Mouse (Mus musculus) stomach, embryonic 14.5 days (tissue): Measurements from ENCODE around the gene Tmem258. TPM values are rescaled to one million over a fixed set of nuclear protein-coding genes. Genes with fewer than 3 reads are reported as not detected.
A peak's percentile ranks its signal among the peaks of the same experiment; 100 is the strongest.

Experiments
- ATAC-seq: fragments of 200-750 bp; cut with Nextera tagmentation; 2 replicates; pipeline ENCODE4 v1.8.0; 2017; ENCODE audit warnings: low read depth, moderate TSS enrichment; ENCODE audit not compliant: insufficient number of reproducible peaks, insufficient read depth, low FRiP score
- H3K27ac ChIP-seq: fragments of 300-500 bp; sonication (generic); 2 replicates; pipeline ENCODE4 v1.5.1; 2014; ENCODE audit warnings: mild to moderate bottlenecking, low read length, moderate library complexity, mixed read lengths
- H3K27me3 ChIP-seq: fragments of 300-500 bp; sonication (generic); 2 replicates; pipeline ENCODE4 v1.6.1; 2014; ENCODE audit warnings: low read length, control low read depth, mixed read lengths; ENCODE audit not compliant: control insufficient read depth, insufficient read depth
- H3K36me3 ChIP-seq: fragments of 300-500 bp; sonication (generic); 2 replicates; pipeline ENCODE4 v1.6.1; 2014; ENCODE audit warnings: mild to moderate bottlenecking, control low read depth, low read length, moderate library complexity, mixed read lengths; ENCODE audit not compliant: control insufficient read depth, insufficient read depth
- H3K4me1 ChIP-seq: fragments of 300-500 bp; sonication (generic); 2 replicates; pipeline ENCODE4 v1.6.1; 2014; ENCODE audit warnings: low read length, control low read depth, mixed read lengths; ENCODE audit not compliant: control insufficient read depth, insufficient read depth
- H3K4me2 ChIP-seq: fragments of 300-500 bp; sonication (generic); replicated peaks from 2 replicates; pipeline ENCODE4 v1.6.1; 2014; ENCODE audit warnings: low read depth, low read length, control low read depth
- H3K4me3 ChIP-seq: fragments of 300-500 bp; sonication (generic); 2 replicates; pipeline ENCODE4 v1.5.1; 2014; ENCODE audit warnings: low read depth, low read length, control low read depth
- H3K9ac ChIP-seq: fragments of 300-500 bp; sonication (generic); replicated peaks from 2 replicates; pipeline ENCODE4 v1.6.1; 2014; ENCODE audit warnings: low read depth, mild to moderate bottlenecking, control low read depth, low read length, moderate library complexity, mixed read lengths
- H3K9me3 ChIP-seq: fragments of 300-500 bp; sonication (generic); 2 replicates; pipeline ENCODE4 v1.6.1; 2016; ENCODE audit warnings: low read depth, low read length, control low read depth; ENCODE audit not compliant: control insufficient read depth
- WGBS: fragments of 180-500 bp; shearing (Covaris S2); extraction: QIAGEN DNeasy Blood & Tissue Kit; methylation state at CpG from one replicate; pipeline ENCODE4 v1.1.7; 2014; 5-methylcytosine and 5-hydroxymethylcytosine counted together
- microRNA-seq: library from miRNA; unstranded; fragments of <30 nt; microRNA quantifications from one replicate; pipeline ENCODE4, GENCODE M21; 2016
- polyA plus RNA-seq: library from polyadenylated mRNA; unstranded; fragments of >200 nt; fragmentation: Nextera tagmentation; extraction: Ambion mirVana; gene quantifications from 2 replicates; pipeline ENCODE4 v1.2.1, GENCODE M21; 2014

Tmem258 gene
- polyA plus RNA-seq, 1 experiment from 2014 or later: 489 TPM

DNA sequence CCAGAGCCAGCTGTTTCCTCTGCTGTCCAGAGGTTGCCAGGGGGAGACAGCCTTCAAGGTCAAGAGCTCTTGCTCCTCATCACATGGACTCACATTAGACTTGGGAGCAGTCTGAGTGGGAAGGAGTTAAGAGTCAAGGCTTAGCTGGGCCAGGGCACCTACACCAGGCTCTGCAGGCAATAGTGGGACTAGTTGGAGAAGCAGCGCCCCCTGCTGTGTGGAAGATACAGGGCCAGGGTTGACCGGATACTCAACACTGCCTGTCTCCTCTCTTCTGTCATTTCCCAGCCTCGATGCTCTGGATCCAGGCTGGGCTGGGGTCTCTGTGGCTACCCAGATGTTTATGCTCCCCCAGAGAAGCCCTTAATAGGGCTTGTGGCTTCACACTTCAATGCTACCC, 40.4 kb downstream of the Tmem258 start:
- H3K9me3 ChIP-seq: no peaks in the 10 kb centered on the region
- no peaks in the 10 kb centered on the region for H3K36me3 ChIP-seq
- H3K27me3 ChIP-seq: no peaks in the 10 kb centered on the region
- H3K4me3 ChIP-seq: no peak overlapping the region
- peaks cover 19% of the 10 kb centered on the region for H3K4me1 ChIP-seq
- WGBS: 14% methylated on average over 3 of the region's 3 CpGs
- no peak for ATAC-seq
- H3K9ac ChIP-seq: no peak overlapping the region
- no peak overlapping the region for H3K4me2 ChIP-seq
- H3K27ac ChIP-seq: no peak overlapping the region

- no peak for ATAC-seq
Observed at GRCm38 (mm10) chr19:10247165-10247564, 43.4 kb downstream of the Tmem258 start.

DNA sequence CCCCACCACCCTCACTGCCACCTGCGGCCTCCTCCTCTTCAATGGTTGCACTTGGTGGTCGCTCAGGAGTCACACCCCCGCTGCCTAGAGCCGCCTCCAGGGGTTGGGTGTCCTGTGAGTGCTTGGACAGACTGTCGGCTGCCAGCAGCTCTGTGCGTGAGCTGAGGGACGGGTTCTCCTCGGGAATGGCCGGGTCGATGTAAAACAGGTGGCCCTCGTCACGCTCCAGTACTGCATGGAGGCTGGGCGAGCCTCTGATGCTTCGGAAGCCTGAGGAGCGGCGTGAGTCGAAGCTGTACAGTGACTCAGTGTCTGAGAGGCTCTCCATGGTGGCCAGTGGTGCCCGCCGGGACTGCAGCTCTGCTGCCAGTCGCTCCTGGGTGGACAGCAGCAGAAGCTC, 44.3 kb downstream of the Tmem258 start:
- no peaks in the 10 kb centered on the region for H3K9me3 ChIP-seq
- ATAC-seq: peak; percentile 57; the same call in 1 of the 2 replicates
- no peaks in the 10 kb centered on the region for H3K27me3 ChIP-seq
- H3K27ac ChIP-seq: no peak overlapping the region
- H3K4me1 ChIP-seq: peaks cover 13% of the 10 kb centered on the region
- H3K4me3 ChIP-seq: no peak overlapping the region
- WGBS: 26% methylated on average over 20 of the region's 20 CpGs
- peak overlapping the region; percentile 13; the same call in 1 of the 2 replicates for H3K4me2 ChIP-seq
- no peaks in the 10 kb centered on the region for H3K36me3 ChIP-seq
- no peak overlapping the region for H3K9ac ChIP-seq

More at GRCm38 (mm10) chr19:10247165-10247564, 43.4 kb downstream of the Tmem258 start:
- Histone ChIP-seq H3K4me1 (peaks cover 13% of the 10 kb centered on the region), H3K4me3 (no peak overlapping the region), H3K9ac (no peak overlapping the region), H3K27ac (no peak overlapping the region; the same call in 1 of the 2 replicates), H3K36me3 (no peaks in the 10 kb centered on the region), H3K4me2 (no peak overlapping the region), H3K27me3 (no peaks in the 10 kb centered on the region), H3K9me3 (no peaks in the 10 kb centered on the region)
- WGBS: 25% methylated on average over 6 of the region's 6 CpGs

Small RNA genes lying within 50 kb of the gene (microRNA-seq; reads per million reads assigned to microRNA genes)
- gene Mir6993: not detected

Other genes starting within 250 kb of the Tmem258 start
- gene Fth1, start 223.4 kb upstream of the Tmem258 start, polyA plus RNA-seq: 1,491 and 1,524 TPM in 2 replicates
- 0.35 and 0.72 TPM in 2 replicates for gene Best1, start 202.4 kb upstream of the Tmem258 start, polyA plus RNA-seq
- gene Rab3il1, start 202.3 kb upstream of the Tmem258 start, polyA plus RNA-seq: 26.0 and 28.6 TPM in 2 replicates
- gene Fads3, start 162.4 kb upstream of the Tmem258 start, polyA plus RNA-seq: 9.1 and 11.2 TPM in 2 replicates
- 49.1 and 54.5 TPM in 2 replicates for gene Fads2, start 102.3 kb upstream of the Tmem258 start, polyA plus RNA-seq
- 112 and 114 TPM in 2 replicates for gene Fads1, start 21.1 kb upstream of the Tmem258 start, polyA plus RNA-seq
- 65.1 and 70.4 TPM in 2 replicates for gene Fen1, start 155 bp downstream of the Tmem258 start, polyA plus RNA-seq
- 27.6 and 28.4 TPM in 2 replicates for gene Myrf, start 36.7 kb downstream of the Tmem258 start, polyA plus RNA-seq
- gene Dagla, start 100.9 kb downstream of the Tmem258 start, polyA plus RNA-seq: 2.9 and 3.5 TPM in 2 replicates
- 1.2 and 1.6 TPM in 2 replicates for gene Syt7, start 185.1 kb downstream of the Tmem258 start, polyA plus RNA-seq